Mouse (Mus musculus) ES-Bruce4 (cell line): Measurements from ENCODE around the gene Mettl24.

Experiments
- CTCF ChIP-seq: IDR thresholded peaks from one replicate; pipeline ENCODE4 v1.8.1; 2011; ENCODE audit warnings: low read depth, low read length
- POLR2A ChIP-seq: IDR thresholded peaks from one replicate; pipeline ENCODE4 v1.8.1; 2011; ENCODE audit warnings: low read length; ENCODE audit not compliant: insufficient read depth

DNA sequence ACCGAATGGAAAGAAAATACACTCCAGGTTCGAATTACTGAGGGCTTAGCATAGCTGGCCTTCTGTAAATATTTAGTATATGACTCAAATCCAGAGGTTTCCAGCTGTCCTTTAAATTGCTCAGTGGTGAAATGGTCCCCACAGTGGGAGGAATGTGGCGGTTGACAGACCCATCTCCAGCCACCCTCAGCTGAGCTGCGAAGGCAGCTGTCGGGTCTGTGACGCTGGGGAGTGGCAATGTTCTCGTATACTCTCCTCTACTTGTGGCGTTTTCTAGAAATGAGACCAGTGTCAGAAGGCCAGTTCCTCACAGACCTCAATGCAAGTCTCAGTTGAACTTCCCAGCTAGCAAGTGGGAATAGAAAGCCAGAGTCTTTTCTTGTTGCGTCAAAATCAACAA, 38.6 kb upstream of the Mettl24 start:
- TF ChIP-seq CTCF (no peak), POLR2A (no peak)
